Mouse (Mus musculus): ENCODE results near the gene Ptgds.

DNA sequence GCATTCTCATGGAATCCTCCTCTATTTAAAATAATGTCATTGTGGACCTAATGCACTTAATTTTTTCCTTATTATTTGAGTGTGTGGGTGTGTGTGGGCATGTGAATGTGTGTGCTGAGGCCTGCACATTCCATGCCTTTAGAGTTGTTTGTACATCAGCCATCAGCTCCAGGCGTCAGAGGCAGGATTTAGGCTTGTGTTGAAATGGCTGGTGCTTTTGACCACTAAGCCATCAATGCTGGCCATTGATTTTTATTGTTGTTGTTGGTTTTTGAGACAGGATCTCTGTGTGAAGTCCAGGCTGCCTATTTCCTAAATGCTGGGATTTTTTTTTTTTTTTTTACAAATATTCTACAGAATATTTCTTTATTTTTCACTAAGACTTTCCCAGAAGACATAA is 16.9 kb downstream of the Ptgds start:
- TF ChIP-seq CTCF (IDR thresholded peaks at IDR 0.05; ENCODE audit: insufficient read depth, low read length), result no peak
- no peak for TF ChIP-seq POLR2A (IDR thresholded peaks at IDR 0.05; ENCODE audit: borderline replicate concordance, extremely low read depth, low read depth, low read length)
